Mouse (Mus musculus) lung, adult 2 months (tissue): ENCODE measurements around the gene Mmrn2.

ENCODE experiments used
- CTCF ChIP-seq: fragments of 200-500 bp; IDR thresholded peaks from 2 replicates; pipeline ENCODE4 v1.5.1; 2011; ENCODE audit warnings: mild to moderate bottlenecking, low read length, control low read depth; ENCODE audit not compliant: insufficient read depth
- POLR2A ChIP-seq: fragments of 200-500 bp; IDR thresholded peaks from 2 replicates; pipeline ENCODE4 v1.6.1; 2011; ENCODE audit warnings: low read depth, mild to moderate bottlenecking, control low read depth, low read length, borderline replicate concordance; ENCODE audit errors: extremely low read depth

DNA sequence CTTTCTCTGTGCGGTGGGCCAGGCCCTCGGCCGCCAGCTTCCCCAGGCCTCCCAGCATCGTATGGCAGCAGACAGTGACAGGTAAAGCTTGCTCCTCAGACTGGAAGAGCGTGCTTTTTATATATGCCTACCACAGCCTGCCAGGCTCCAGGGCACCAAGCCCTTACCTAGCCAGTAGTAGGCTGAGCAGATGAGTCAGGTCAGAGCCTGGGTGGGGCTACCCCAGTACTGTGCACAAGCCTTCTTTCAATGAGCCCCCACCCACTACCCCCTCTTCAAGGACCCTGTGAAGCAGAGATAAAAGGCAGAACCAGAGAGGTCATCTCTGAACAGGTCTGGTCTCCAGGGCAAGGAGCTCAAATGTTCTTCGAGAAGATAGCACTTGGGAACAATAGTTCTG, 20.0 kb upstream of the Mmrn2 start, which contains the start of gene Fam25c:
- no peak for TF ChIP-seq CTCF
- TF ChIP-seq POLR2A: no peak
